Mouse (Mus musculus) right cerebral cortex, postnatal 10 days (tissue): ENCODE data around the gene Snx30.
A peak's percentile ranks its signal among the peaks of the same experiment; 100 is the strongest.

ENCODE experiments used
- DNase-seq, 2 experiments: peaks; one replicate each; pipeline ENCODE4 v3.0.0; 2021; ENCODE audit warnings: low spot score in 2 of 2

Gene Snx30

GRCm38 (mm10) chr4:59824860-59825259 lies 19.2 kb downstream of the Snx30 start:
- no peak for DNase-seq

DNA sequence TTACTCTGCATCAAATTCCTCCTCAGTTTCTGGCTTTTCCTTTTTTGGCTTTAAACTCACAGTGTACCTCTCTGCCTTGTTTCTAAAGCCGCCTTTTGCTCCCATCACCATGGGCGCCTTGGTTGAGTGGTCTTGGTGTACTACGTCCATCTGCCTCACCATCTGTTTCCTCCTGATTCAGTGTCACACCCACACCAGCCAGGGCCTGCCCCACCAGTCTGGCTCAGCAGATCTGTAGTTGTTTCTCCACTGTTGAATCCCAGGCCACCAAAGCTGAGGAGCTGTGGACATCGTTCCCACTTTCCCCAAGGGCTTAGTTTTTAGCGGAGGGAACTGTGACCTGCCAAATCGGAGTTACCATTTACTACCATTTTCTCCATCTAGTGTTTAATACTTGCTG lies 20.0 kb downstream of the Snx30 start:
- DNase-seq = peak in 1 of 2 experiments; percentile 54

DNA sequence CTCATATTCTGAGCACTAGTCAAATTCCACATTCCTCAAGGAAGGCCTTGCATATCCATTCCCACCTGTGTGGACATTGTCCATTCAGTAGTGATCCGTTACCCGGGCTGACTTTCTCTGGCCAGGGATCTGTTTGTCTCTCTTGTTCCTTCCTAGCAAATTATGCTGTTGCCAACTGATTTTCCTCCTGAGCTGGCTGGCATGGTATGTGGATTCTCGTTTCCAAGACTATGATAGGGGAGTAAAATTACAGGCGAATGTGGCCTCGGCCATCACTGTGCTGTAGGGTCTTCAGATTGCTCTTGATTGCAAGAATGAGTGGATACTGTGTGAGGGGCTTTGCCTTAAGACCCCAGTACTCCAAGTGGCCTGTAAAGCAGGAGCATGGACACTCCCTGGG lies 20.7 kb downstream of the Snx30 start:
- no peak for DNase-seq

DNA sequence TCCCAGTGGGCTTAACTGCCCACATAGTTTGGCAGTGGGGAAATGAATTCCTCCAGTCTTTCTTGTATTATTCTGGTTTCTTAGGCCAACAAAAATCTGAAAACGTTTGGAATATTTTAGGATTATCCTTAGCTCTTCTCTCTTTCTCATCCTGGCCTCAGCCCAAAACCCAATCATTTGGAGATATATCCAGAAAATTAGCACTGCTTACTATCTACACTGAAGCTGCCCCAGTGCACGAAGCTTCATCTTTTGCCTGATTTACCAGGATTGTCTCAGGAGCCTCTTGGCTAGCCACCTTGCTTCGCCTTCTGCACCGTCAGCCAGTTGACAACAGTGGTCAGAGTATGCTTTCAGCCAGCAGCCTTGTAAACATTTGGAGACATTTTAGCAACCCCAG lies 23.4 kb downstream of the Snx30 start:
- DNase-seq = peak; percentile 55 to 61

DNA sequence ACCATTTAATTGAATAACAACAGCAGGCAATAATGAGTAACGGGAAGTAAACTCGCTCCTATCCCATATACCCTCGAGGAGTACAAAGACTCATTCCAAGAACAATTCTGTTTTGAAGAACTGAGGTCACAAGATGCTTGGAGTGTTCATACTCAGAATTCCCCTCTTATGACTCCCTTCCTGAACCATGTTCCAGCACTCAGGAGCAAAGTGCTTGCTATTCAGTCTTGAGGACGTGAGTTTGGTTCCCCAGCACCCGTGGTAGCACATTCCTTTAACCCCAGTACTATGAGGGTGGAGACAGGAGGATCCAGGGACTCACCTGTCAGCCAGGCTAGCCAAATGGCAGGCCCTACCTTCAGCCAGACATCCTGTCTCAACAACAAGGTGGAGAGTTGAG lies 25.4 kb downstream of the Snx30 start:
- DNase-seq = no peak

DNA sequence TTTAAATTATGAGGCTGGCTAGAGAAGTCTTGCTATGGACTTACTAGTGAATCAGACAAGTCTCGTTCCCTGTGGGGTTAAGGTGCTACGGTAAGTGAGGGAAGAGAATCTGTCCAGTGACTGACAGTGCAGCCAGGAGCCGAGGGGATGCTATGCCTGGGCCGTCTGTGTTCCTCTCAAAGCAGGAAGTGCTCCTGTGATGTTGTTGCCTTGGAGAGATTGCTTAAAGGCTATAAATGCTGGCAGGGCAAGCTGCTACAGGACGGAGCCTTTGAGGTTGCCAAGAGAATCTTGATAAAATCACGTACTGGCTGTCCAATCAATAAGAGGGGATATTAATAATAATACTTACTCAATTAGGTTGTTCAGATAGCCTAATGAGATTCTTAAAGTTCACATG lies 27.2 kb downstream of the Snx30 start:
- DNase-seq = no peak

DNA sequence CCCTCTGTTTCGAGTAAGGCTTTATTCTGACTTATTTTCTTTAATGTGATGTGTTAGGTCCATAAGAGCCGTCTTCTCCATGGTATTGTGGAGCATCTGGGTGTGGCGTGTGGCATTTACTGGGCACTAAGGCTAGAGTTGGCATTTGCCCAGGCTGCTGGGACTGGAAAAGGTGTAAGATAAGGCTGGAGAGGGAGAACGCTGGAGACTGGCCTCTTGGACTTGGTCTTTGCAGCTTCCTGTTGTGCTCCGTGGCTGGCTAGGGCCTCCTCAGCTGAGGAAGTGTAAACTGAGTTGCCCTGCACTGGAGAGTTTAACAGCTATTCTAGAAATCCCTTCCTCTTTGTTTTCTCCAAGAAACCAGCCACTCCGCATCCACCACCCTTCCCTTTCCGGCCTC lies 32.0 kb downstream of the Snx30 start:
- DNase-seq = peak; percentile 39 to 43

GRCm38 (mm10) chr4:59844460-59845244 lies 39.0 kb downstream of the Snx30 start:
- no peak for DNase-seq

DNA sequence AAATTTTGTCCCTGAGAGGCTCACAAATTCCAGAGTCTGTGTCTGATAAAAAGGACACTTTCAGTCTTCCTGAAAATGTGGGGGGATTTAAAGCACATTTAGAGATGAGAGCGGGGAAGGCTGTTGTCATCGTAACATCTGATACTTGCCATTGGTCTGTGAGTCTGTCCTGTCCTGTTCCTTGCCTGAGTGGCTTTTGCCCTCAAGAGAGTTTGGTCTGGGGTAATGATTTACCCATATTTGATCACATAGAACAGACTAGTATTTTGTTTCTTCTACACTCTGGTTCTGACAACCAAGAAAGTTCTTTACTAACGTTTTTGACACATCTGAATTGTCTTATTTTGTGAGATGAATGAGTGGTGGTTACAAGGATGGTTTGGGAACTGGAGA lies 39.6 kb downstream of the Snx30 start:
- no peak for DNase-seq

DNA sequence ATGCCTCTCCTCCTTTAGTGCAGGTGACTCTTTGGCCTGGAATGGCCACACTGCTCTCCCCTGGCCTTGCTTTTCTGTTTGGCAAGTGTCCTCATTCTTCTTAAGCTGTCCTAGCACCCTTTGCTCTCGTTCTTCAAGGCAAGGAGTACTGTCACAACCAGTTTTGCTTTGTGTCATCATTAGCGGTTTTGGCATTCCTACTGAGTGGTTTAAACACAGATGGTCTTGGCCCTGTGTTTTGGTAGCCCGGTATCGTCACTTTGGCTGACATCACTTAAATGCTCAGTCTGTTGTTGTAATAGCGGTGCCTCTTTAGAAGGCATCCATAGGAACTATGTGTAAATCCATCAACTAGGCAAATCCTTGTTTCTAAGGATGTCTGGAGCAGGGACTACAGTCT lies 41.8 kb downstream of the Snx30 start:
- no peak for DNase-seq

DNA sequence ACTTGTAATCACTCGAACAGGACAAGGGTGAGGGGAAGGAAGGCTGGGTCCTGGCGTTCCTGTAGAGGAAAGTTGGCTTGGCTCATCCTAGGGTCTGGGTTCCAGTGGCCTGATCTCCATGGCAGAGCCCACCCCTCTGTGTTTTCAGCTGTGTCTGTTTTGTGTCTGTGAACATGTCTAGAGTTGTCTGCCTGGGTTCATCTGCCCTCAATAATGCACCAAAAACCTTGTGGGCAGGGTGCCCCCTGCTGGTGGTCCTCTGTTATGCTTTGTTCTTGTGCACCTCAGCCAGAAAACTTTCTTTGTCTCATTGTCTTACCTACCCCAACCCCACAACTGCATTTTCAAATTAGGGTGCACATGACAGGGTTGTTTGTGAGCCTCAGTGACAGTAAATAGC lies 44.5 kb downstream of the Snx30 start:
- DNase-seq = peak; percentile 48 to 71

DNA sequence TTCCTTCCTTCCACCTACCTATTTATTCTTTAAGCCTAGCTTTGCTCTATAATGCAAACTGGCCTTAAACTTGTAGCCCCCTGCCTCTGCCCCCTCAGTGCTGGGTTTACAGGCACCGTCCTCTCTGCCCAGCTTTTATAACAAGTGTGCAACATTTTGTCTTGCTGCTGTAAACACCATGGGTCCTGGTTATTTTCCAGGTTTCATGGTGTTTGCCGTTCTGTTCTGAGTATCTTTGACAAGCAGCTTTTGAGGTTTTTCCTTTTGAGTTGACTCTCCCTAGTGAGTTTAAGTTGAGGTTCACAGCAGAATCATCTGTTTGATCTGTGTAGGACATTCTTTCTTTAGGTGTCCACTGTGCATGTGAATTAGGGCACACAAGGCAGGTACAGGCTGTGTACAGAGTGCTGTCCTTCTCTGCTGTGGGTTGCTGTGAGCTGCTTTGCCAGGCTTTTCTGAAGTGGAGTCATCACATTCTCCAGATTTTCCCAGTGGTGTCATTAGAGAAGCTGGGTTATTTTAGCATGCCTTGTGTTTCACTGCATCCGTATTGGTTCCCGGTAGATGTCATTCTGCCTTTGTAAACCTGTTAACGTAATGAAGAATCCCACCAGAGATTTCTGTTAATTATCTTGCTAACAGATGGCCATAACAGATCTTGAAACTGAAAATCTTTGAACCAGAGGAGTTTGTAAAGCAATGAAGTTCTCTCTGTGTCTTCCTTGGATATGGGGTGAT lies 45.4 kb downstream of the Snx30 start:
- DNase-seq = no peak

GRCm38 (mm10) chr4:59853155-59853554 lies 47.5 kb downstream of the Snx30 start:
- DNase-seq = no peak

- DNase-seq = no peak
Observed at GRCm38 (mm10) chr4:59859693-59860425, 54.2 kb downstream of the Snx30 start.

DNA sequence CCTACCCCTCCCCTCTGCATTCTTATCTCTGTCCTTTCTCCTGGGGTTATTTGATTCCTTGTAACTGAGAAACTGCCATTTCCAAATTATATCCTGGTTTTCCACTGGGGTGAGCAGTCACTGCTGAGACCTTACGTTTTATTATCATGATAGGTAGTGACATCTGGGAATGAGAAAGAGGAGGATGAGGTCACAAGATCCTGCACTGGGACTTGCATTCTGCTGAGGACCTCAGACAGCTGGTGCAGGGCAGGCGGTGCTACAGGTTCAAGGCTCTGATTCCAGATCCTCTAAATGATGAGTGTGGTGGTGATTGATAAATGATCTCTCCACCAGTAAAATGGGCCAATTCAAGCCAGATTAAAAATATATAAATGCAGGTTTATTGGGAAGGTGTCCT lies 54.8 kb downstream of the Snx30 start:
- DNase-seq = no peak

DNA sequence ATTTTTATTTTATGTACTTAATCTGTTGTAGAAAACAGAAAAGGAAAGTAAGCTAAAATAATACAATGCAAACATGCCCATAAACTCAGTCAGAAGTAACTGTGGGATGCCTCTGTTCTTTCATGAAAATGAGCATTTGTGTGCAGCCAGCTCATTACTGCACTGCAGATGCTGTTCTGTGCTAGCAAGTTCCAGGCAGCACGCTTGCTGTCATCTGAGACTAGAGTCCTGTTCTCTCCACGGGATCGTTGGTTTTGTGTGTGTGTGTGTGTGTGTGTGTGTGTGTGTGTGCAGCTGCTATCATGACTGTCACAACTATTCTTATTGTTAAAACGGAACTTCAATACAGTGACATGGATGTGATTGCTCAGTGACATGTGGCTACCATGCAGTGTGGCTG lies 56.2 kb downstream of the Snx30 start:
- DNase-seq = peak; percentile 60 to 64

- DNase-seq = no peak
Observed at GRCm38 (mm10) chr4:59862335-59862734, 56.7 kb downstream of the Snx30 start.

DNA sequence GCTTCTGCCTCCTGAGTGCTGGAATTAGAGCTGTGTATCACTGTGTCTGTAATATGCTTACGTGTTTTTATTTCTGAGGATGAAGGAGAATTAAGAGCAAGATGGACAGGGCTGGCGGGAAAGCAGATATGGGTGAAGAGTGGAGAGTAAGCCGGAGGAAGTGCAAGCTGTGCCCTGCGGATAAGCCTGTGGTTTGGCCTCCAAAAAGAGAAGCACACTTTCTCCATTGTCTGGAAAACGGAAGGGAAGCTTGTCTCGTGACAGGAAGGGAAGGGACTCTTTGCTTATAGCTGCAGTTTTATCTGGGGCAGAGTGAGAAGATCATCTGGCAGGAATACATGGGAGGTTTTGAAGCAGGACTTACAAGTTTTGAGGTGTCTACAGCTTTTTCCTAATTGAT lies 58.2 kb downstream of the Snx30 start:
- DNase-seq = peak in 1 of 2 experiments; percentile 28

- DNase-seq = peak; percentile 41 to 50
Observed at GRCm38 (mm10) chr4:59868086-59868485, 62.4 kb downstream of the Snx30 start.

DNA sequence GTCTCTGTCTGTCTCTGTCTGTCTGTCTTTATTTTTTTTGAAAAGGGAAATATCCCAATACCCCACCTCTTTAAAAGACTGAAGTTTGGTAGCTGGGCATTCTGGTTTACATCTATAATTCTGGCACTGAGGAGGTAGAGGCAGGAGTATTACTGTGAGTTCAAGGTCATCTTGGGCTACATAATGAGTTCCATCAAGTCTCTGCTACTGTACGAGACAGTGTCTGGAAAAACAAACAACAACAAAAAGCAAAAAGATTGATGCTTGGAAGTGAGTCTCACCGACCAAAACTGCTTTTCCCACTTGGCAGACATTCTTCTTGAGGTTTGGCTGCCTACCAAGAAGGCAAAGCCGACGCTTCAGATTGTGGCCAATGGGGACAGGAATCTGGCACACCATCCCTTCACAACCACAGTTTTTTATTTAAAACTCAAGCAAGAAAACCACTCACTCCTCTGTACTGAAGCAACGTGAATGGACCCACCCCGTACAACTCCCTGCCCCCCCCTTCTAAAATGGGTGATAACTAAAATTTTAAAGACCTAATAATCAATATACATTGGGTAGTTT lies 63.9 kb downstream of the Snx30 start:
- peak; percentile 61 to 69 for DNase-seq

GRCm38 (mm10) chr4:59870433-59870832 lies 64.8 kb downstream of the Snx30 start:
- no peak for DNase-seq
